Mouse (Mus musculus): ENCODE measurements around the gene Vmn1r143. TPM values are rescaled to one million over a fixed set of nuclear protein-coding genes. Genes with fewer than 3 reads are reported as not detected.
"Not testable (repeated sequence)": the region's sequence is repeated elsewhere in the genome, so short reads cannot be mapped to it uniquely, and the experiment has no call there.

Vmn1r143 gene
- total RNA-seq (2014; rRNA removed) (not detected in 2 replicates), polyA plus RNA-seq (2015; fragmentation: Nextera tagmentation; extraction: Ambion mirVana) (not detected in 2 replicates)

DNA sequence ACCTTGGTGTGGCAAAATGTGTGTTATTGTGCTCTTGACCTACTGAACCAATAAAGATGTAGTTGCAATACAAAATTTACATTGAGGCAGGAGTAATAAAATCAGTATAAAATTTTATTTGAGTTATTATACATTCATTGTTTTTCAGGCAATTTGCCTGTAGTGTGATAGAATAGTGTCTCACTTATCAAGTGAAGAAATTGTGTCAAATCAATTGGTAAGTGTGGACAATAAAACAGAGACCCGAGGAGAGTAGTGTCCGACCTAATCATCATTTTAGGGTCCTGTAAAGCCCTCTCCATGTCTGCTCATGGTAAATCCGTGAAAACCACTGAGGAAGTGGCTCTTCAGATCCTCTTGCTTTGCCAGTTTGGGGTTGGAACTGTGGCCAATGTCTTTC, at the start of gene Vmn1r143:
Gene Vmn1r143 (plus strand): TSS at position 301 of the 400 bp plus-strand sequence.
- H3K36me3 ChIP-seq (ENCODE audit: insufficient read depth); H3K4me2 ChIP-seq (ENCODE audit: low read depth); H3K27ac ChIP-seq (ENCODE audit: low read depth, low read length); H3K27me3 ChIP-seq (ENCODE audit: insufficient read depth, low read length); H3K4me3 ChIP-seq (ENCODE audit: low read depth, low read length); H3K4me1 ChIP-seq (ENCODE audit: insufficient read depth); H3K9me3 ChIP-seq (ENCODE audit: low read length); H3K9ac ChIP-seq; DNase-seq; ATAC-seq: not testable (repeated sequence)
- WGBS: no CpG with 5 or more reads among the region's 3 CpGs

DNA sequence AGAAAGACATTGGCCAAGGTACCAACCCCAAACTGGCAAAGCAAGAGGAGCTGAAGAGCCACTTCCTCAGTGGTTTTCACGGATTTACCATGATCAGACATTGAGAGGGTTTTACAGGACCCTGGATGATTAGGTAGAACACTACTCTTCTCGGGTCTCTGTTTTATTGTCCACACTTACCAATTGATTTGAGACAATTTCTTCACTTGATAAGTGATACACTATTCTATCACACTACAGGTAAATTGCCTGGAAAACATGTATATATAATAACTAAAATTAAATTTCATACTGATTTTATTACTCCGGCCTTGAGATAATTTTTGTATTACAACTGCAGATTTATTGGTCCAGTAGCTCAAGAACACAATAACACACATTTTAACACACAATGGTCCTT, 25.2 kb upstream of the Vmn1r143 start, which contains the start of gene Vmn1r142:
Gene Vmn1r142 (minus strand): TSS at position 101 of the 400 bp plus-strand sequence.
- not testable (repeated sequence) for H3K36me3 ChIP-seq (ENCODE audit: insufficient read depth); H3K9me3 ChIP-seq (ENCODE audit: low read length); H3K4me2 ChIP-seq (ENCODE audit: low read depth); DNase-seq; ATAC-seq; H3K4me1 ChIP-seq (ENCODE audit: insufficient read depth); H3K27me3 ChIP-seq (ENCODE audit: insufficient read depth, low read length); H3K27ac ChIP-seq (ENCODE audit: low read depth, low read length); H3K4me3 ChIP-seq (ENCODE audit: low read depth, low read length); H3K9ac ChIP-seq
- no CpG with 5 or more reads among the region's 3 CpGs for WGBS

DNA sequence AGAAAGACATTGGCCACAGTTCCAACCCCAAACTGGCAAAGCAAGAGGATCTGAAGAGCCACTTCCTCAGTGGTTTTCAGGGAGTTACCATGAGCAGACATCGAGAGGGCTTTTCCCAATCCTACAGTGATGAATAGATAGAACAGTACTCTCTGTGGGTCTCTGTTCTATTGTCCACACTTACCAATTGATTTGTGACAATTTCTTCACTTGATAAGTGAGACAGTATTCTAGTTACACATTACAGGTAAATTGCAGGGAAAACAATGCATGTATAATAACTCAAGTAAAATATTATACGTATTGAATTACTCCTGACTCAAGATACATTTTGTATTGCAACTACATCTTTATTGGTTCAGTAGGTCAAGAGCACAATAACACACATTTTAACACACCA, 12.0 kb downstream of the Vmn1r143 start, which contains the start of gene Gm8653:
Gene Gm8653 (minus strand): TSS at position 101 of the 400 bp plus-strand sequence.
- H3K27me3 ChIP-seq (ENCODE audit: insufficient read depth, low read length); H3K9ac ChIP-seq; H3K4me3 ChIP-seq (ENCODE audit: low read depth, low read length); H3K9me3 ChIP-seq (ENCODE audit: low read length); H3K4me1 ChIP-seq (ENCODE audit: insufficient read depth); H3K4me2 ChIP-seq (ENCODE audit: low read depth); ATAC-seq; H3K36me3 ChIP-seq (ENCODE audit: insufficient read depth); H3K27ac ChIP-seq (ENCODE audit: low read depth, low read length); DNase-seq: not testable (repeated sequence)
- no CpG with 5 or more reads among the region's 2 CpGs for WGBS

DNA sequence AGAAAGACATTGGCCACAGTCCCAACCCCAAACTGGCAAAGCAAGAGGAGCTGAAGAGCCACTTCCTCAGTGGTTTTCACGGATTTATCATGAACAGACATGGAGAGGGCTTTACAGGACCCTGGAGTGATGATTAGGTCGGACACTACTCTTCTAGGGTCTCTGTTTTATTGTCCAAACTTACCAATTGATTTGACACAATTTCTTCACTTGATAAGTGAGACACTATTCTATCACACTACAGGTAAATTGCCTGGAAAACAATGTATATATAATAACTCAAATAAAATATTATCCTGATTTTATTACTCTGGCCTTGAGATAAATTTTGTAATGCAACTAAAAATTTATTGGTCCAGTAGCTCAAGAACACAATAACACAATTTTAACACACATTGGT, 40.2 kb downstream of the Vmn1r143 start, which contains the start of gene Gm8453:
Gene Gm8453 (minus strand): TSS at position 101 of the 400 bp plus-strand sequence.
- not testable (repeated sequence) for H3K9ac ChIP-seq; H3K4me3 ChIP-seq (ENCODE audit: low read depth, low read length); H3K4me1 ChIP-seq (ENCODE audit: insufficient read depth); ATAC-seq; H3K27me3 ChIP-seq (ENCODE audit: insufficient read depth, low read length); H3K27ac ChIP-seq (ENCODE audit: low read depth, low read length); H3K4me2 ChIP-seq (ENCODE audit: low read depth); H3K9me3 ChIP-seq (ENCODE audit: low read length); H3K36me3 ChIP-seq (ENCODE audit: insufficient read depth); DNase-seq
- 19% methylated on average over 1 of the region's 2 CpGs for WGBS

Other genes with a start within 250 kb of the Vmn1r143 start
- gene Vmn1r137, start 194.8 kb upstream of the Vmn1r143 start, total RNA-seq (2014; rRNA removed): not detected in 2 replicates
- gene Vmn1r137, start 194.8 kb upstream of the Vmn1r143 start, polyA plus RNA-seq (2015; fragmentation: Nextera tagmentation; extraction: Ambion mirVana): not detected in 2 replicates
- not detected in 2 replicates for gene Vmn1r138, start 160.5 kb upstream of the Vmn1r143 start, total RNA-seq (2014; rRNA removed)
- not detected in 2 replicates for gene Vmn1r138, start 160.5 kb upstream of the Vmn1r143 start, polyA plus RNA-seq (2015; fragmentation: Nextera tagmentation; extraction: Ambion mirVana)
- gene Gm6176, start 133.1 kb upstream of the Vmn1r143 start, total RNA-seq (2014; rRNA removed): not detected in 2 replicates
- not detected in 2 replicates for gene Gm6176, start 133.1 kb upstream of the Vmn1r143 start, polyA plus RNA-seq (2015; fragmentation: Nextera tagmentation; extraction: Ambion mirVana)
- gene Vmn1r139, start 120.3 kb upstream of the Vmn1r143 start, total RNA-seq (2014; rRNA removed): not detected in 2 replicates
- gene Vmn1r139, start 120.3 kb upstream of the Vmn1r143 start, polyA plus RNA-seq (2015; fragmentation: Nextera tagmentation; extraction: Ambion mirVana): not detected in 2 replicates
- gene Gm16451, start 71.1 kb upstream of the Vmn1r143 start, total RNA-seq (2014; rRNA removed): not detected in 2 replicates
- gene Gm16451, start 71.1 kb upstream of the Vmn1r143 start, polyA plus RNA-seq (2015; fragmentation: Nextera tagmentation; extraction: Ambion mirVana): not detected in 2 replicates
- gene Gm10666, start 54.6 kb upstream of the Vmn1r143 start, total RNA-seq (2014; rRNA removed): not detected in 2 replicates
- gene Gm10666, start 54.6 kb upstream of the Vmn1r143 start, polyA plus RNA-seq (2015; fragmentation: Nextera tagmentation; extraction: Ambion mirVana): not detected in 2 replicates
- gene Vmn1r142, start 25.3 kb upstream of the Vmn1r143 start, total RNA-seq (2014; rRNA removed): not detected in 2 replicates
- not detected in 2 replicates for gene Vmn1r142, start 25.3 kb upstream of the Vmn1r143 start, polyA plus RNA-seq (2015; fragmentation: Nextera tagmentation; extraction: Ambion mirVana)
- gene Gm8653, start 11.9 kb downstream of the Vmn1r143 start, total RNA-seq (2014; rRNA removed): not detected in 2 replicates
- gene Gm8653, start 11.9 kb downstream of the Vmn1r143 start, polyA plus RNA-seq (2015; fragmentation: Nextera tagmentation; extraction: Ambion mirVana): not detected in 2 replicates
- gene Gm8453, start 40.1 kb downstream of the Vmn1r143 start, total RNA-seq (2014; rRNA removed): not detected in 2 replicates
- not detected in 2 replicates for gene Gm8453, start 40.1 kb downstream of the Vmn1r143 start, polyA plus RNA-seq (2015; fragmentation: Nextera tagmentation; extraction: Ambion mirVana)
- gene Gm4187, start 140.3 kb downstream of the Vmn1r143 start, total RNA-seq (2014; rRNA removed): not detected in 2 replicates
- not detected in 2 replicates for gene Gm4187, start 140.3 kb downstream of the Vmn1r143 start, polyA plus RNA-seq (2015; fragmentation: Nextera tagmentation; extraction: Ambion mirVana)
- not detected in 2 replicates for gene Gm8660, start 181.7 kb downstream of the Vmn1r143 start, total RNA-seq (2014; rRNA removed)
- gene Gm8660, start 181.7 kb downstream of the Vmn1r143 start, polyA plus RNA-seq (2015; fragmentation: Nextera tagmentation; extraction: Ambion mirVana): not detected in 2 replicates
- not detected in 2 replicates for gene Vmn1r148, start 224.2 kb downstream of the Vmn1r143 start, total RNA-seq (2014; rRNA removed)
- gene Vmn1r148, start 224.2 kb downstream of the Vmn1r143 start, polyA plus RNA-seq (2015; fragmentation: Nextera tagmentation; extraction: Ambion mirVana): not detected in 2 replicates
- not detected in 2 replicates for gene Vmn1r149, start 248.9 kb downstream of the Vmn1r143 start, total RNA-seq (2014; rRNA removed)
- not detected in 2 replicates for gene Vmn1r149, start 248.9 kb downstream of the Vmn1r143 start, polyA plus RNA-seq (2015; fragmentation: Nextera tagmentation; extraction: Ambion mirVana)